Mouse (Mus musculus): ENCODE data around the gene Slc37a4.
"Not testable (repeated sequence)": the region's sequence is repeated elsewhere in the genome, so short reads cannot be mapped to it uniquely, and the experiment has no call there.

The Slc37a4 gene

DNA sequence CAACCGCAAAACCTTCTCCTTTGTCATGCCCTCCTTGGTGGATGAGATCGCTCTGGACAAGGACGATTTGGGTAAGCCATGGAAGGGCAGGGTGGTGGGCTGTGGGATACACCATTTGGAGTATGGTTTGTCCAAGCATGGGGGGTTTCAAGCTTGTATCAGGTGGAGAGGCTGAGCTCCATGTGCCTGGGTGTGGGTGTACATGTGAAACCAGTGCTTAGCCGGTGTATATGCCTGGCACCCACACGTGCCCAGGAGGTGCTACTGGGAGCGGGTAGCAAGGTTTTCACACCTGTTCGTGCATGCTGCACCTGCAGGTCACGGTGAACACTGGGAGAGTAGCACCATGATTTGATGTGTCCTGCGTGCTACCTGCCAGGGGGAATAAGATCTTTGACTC is 1.9 kb downstream of the Slc37a4 start:
- DNase-seq (ENCODE audit: low spot score in 2 of 2), result no peak

DNA sequence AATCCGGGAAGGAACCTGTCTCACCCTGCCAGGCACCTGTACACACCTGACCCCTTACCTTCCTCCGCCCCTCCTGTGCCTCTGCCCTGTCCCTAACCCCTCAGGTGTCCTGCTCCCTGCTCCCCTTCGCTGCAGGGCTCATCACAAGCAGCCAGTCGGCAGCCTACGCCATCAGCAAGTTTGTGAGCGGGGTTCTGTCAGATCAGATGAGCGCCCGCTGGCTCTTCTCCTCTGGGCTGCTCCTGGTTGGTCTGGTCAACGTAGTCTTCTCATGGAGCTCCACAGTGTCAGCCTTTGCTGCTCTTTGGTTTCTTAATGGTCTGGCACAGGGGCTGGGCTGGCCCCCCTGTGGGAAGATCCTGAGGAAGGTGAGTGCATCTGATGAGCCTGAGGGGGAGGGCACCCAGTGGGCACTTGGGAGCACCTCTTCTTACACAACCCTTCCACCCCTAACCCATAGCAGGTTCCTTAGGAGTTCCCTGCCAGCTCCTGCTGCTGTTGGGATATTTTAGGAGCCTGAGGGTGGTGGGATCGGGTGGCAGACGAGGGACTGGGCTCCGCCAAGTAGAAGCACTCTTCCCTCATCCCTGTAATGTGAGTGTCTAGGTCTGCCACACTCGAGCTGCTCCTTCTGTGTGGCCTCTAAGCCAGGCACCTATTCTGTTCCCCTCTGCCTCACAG is 2.6 kb downstream of the Slc37a4 start:
- DNase-seq (ENCODE audit: low spot score in 2 of 2), result no peak

- DNase-seq (ENCODE audit: low spot score in 2 of 2), result no peak
These were observed 3.1 kb downstream of the Slc37a4 start for GRCm38 (mm10) chr9:44399795-44400114.

- no peak for DNase-seq (ENCODE audit: low spot score in 2 of 2)
These were observed 4.4 kb downstream of the Slc37a4 start for GRCm38 (mm10) chr9:44401081-44401480.

GRCm38 (mm10) chr9:44405011-44405410 is 8.4 kb downstream of the Slc37a4 start:
- DNase-seq (ENCODE audit: low spot score in 2 of 2), result no peak

GRCm38 (mm10) chr9:44406906-44407751 is 10.5 kb downstream of the Slc37a4 start, which contains the start of the genes Rps25 and Trappc4:
Gene Rps25 (plus strand): TSS chr9:44407139.
Gene Trappc4 (minus strand): TSS chr9:44407600.
- peak; percentile 90 to 93 for DNase-seq (ENCODE audit: low spot score in 2 of 2)

GRCm38 (mm10) chr9:44407752-44408097 is 11.1 kb downstream of the Slc37a4 start:
- no peak for DNase-seq (ENCODE audit: low spot score in 2 of 2)

DNA sequence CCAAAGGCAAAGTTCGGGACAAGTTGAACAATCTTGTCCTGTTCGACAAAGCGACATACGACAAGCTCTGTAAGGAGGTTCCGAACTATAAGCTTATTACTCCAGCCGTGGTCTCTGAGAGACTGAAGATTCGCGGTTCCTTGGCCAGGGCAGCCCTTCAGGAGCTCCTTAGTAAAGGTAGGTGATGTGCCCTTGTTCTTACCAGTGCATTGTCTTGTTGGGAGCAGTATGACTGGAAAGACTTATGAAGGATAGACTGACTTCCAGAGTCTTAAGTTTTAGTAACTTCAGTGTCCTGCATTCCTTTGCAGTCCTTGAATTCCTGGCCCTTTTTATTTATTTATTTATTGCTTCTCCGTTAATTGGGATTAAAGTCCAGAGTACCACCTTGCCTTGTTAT is 12.0 kb downstream of the Slc37a4 start:
- DNase-seq (ENCODE audit: low spot score in 2 of 2), result not testable (repeated sequence)

GRCm38 (mm10) chr9:44410647-44411336 is 14.1 kb downstream of the Slc37a4 start:
- no peak for DNase-seq (ENCODE audit: low spot score in 2 of 2)

GRCm38 (mm10) chr9:44411601-44412130 is 15.0 kb downstream of the Slc37a4 start:
- no peak for DNase-seq (ENCODE audit: low spot score in 2 of 2)

GRCm38 (mm10) chr9:44412306-44412705 is 15.7 kb downstream of the Slc37a4 start:
- DNase-seq (ENCODE audit: low spot score in 2 of 2), result no peak

DNA sequence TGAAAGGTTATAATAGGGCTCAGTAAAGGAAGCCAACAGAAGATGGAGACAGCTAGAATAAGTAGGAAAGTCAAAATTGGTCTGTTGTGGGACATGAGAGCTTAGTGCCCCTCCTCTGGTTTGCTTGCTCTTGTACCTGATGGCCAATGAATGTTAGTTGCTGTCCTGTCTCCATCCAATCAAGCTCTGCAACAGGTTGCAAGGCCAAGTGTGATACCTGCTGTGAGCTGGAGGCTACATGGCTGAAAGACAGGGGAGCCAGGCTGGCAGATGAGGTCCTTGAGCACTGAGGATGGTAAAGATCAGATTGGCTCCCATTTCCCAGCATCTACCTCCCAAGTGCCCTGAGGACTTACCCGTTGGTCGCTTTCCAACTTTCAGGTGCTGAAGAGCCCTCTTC is 16.1 kb downstream of the Slc37a4 start:
- no peak for DNase-seq (ENCODE audit: low spot score in 2 of 2)

- no peak for DNase-seq (ENCODE audit: low spot score in 2 of 2)
These were observed 20.7 kb downstream of the Slc37a4 start for GRCm38 (mm10) chr9:44417156-44417891.

DNA sequence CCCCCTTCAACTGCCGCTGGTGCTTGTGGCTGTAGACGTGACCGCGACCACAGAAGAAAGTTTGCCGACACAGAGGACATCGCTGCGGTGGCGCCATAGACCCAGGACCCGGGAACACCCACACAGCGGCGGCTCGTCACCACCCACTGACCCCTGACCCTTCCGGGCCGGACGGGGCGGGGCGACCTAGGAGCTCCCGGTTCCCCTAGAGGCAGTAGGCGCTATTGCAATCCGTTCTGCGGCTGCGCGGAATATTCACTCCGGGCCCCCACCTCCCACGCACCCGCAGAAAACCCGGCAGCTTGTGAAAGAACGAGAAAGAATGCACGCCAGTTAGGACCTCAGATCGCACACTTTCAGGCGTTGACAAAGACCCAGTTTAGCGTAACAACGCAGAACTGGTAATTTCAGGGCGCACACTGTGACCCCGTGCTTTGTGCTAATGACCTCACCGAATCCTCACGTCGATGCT is 21.3 kb downstream of the Slc37a4 start:
- peak; percentile 92 to 97 for DNase-seq (ENCODE audit: low spot score in 2 of 2)

- no peak for DNase-seq (ENCODE audit: low spot score in 2 of 2)
These were observed 22.1 kb downstream of the Slc37a4 start, which contains the start of gene Ccdc84 for GRCm38 (mm10) chr9:44418519-44419385. Gene Ccdc84 (minus strand): TSS chr9:44418569.

GRCm38 (mm10) chr9:44419730-44420129 is 23.1 kb downstream of the Slc37a4 start:
- not testable (repeated sequence) for DNase-seq (ENCODE audit: low spot score in 2 of 2)

DNA sequence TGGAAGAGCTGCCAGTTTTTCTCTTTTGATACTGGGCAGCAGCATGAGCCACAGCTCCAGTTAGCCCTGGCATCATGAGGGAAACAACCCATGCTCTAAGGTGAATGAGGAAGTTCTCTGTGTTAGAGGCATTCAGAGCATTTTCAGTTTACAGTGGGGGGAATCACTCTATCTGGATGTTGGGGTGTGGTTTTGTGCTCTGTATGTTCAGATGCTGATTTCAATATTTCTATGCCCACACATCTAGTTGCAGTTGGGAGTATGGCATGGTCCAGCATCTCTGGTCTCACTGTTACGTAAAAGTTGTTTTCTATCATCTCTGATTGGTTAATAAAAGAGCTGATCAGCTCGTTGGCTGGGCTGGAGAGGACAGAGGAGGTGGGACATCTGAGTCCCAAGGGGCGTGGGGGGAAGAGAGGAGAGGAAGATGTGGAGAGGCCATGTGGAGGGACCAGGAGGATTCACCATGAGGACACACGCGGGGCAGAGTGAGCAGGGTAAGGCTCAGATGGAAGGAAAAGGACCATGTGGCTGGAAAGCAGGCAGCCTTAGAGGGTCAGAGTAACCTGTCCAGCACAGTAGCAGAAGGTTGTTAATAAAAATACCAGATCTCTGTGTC is 23.7 kb downstream of the Slc37a4 start:
- DNase-seq (ENCODE audit: low spot score in 2 of 2), result no peak

DNA sequence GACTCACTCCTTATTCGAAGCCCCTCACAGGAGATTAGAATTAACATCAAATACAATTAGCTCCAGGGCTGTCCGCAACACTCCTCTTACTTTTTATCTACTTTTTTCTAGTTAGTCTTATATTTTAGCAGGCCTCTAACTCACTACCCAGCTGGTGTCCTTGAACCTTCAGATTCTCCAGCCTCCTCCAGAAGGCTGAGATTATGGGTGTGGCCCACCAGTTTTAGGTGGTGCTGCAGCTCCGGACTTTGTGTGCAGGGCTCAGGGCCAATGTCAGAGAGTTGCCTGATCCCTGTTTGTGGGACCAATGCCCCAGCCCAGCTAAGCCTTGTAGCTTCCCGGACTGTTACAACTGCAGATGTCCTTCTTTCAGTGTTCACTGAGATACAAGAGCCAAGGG is 26.9 kb downstream of the Slc37a4 start:
- DNase-seq (ENCODE audit: low spot score in 2 of 2), result no peak

DNA sequence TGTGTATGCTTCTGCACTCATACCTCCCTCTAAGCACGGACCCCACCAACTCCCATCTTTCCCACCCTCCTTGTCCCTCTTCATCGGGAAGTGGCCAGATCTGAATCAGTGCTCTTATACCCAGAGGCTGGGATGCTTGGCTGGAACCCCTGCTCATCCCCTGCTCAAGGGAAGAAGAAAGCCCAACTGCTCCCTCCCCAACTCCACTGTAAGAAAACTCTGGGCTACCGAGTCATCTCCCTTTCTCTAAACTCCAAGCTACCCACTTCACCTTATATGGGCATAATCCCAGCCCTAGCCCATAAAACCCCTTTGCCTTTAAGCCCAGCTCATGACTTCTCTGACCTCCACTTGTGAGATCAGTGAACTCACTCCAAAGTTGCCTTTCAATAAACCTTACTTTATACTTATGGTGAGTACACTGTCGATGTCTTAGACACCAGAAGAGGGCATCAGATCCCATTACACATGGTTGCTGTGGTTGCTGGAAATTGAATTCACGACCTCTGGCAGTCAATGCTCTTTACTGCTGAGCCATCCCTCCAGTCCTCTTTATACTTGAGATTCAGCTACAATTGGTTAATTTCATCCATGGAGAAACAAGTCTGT is 36.0 kb downstream of the Slc37a4 start:
- DNase-seq (ENCODE audit: low spot score in 2 of 2), result no peak

DNA sequence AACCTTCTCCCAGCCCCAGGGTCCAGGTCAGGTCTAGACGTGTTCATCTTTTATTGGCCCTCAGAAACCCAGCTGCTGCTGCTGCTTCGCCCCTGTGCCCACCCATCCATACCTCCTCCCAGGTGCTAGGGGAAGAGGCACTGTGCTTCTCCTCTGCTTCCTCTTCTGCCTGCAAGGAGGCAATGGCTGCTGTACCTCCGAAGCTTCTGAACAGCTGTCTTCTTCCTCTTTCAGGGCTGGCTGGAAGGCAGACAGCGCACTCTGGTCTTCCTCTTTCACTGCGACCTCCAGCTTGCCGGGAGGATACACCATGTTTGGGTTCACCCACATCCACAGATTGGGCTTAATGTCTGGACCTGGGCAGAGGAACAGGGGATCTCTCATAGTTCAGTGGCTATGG is 39.1 kb downstream of the Slc37a4 start:
- no peak for DNase-seq (ENCODE audit: low spot score in 2 of 2)

All from urinary bladder, postnatal 4 days (tissue).